Mouse (Mus musculus) T-helper 1 cell (primary cell): Measurements from ENCODE around the gene Ifnar2.

Experiments used
- in situ Hi-C: fragments of 300-600 bp; cut with MboI, MseI; formaldehyde crosslinking; loops from one replicate; pipeline ENCODE4 v1.15.1; 2025; ENCODE audit warnings: high pct_unique_total_duplicates

Ifnar2 gene

DNA sequence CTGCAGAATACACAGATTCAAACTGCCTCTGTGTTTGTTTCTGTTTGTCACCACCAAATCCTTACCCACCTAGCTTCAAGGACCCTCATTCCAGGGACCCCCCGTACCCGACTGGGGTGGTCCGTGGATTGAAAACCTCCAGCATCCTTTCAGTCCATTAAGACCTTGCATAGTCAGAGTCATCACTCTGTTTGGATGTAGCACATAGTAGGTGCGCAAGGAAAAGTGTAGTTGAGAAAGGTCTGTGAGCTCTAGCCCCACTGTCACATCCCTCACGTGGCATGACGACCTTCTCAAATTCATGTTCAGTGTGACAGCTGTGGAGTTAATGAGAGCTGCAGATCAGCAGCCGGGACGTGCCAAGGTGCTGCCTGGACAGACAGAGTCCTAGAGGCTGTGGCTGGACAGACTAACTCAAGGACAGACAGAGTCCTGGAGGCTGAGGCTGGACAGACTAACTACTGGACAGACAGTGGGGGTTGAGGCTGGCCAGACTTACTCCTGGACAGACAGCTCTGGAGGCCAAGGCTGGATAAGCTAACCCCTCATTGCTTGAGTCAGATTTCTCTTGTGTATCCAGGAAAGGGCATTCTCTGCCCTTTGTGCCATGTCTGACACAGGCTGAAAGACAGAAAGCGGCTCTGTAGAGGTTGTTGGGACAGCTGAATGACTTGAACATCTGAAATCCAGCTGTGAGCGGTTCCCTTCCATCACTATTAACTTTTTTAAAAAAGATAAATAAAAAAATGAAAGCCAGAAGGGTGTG is 15.6 kb upstream of the Ifnar2 start:
- in situ Hi-C loops = loop anchor here (5.0 to 25.0 kb wide), 2 partner anchors 40 to 130 kb away; partner anchors contain the start of gene Ifnar1

GRCm38 (mm10) chr16:91357526-91357900 is 15.1 kb upstream of the Ifnar2 start:
- in situ Hi-C loops = loop anchor here (5.0 to 25.0 kb wide), 2 partner anchors 40 to 130 kb away; partner anchors contain the start of gene Ifnar1

GRCm38 (mm10) chr16:91358555-91358954 is 14.0 kb upstream of the Ifnar2 start:
- in situ Hi-C loops = loop anchor here (5.0 to 25.0 kb wide), 2 partner anchors 39 to 129 kb away; partner anchors contain the start of gene Ifnar1

GRCm38 (mm10) chr16:91359531-91359930 is 13.1 kb upstream of the Ifnar2 start:
- in situ Hi-C loops = loop anchor here (5.0 to 25.0 kb wide), 2 partner anchors 38 to 128 kb away; partner anchors contain the start of gene Ifnar1

DNA sequence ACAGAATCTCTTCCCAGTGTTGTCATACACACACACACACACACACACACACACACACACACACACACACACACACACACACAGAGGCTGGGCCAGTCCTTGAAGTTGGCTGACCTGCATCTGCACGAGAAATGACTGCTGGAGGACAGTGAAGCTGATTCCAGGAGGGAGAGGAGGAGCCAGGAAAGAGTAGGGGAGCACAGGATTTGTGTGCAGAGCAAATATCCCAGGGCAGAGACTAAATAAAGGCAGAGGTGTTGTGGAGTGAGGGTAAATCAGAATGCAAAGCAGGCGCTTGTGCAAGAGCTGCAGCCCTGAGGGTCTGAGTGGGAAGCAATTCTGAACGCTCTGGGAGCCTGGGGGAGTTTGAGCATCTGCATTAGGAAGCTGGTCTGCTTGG is 12.4 kb upstream of the Ifnar2 start:
- in situ Hi-C loops = loop anchor here (10.0 to 25.0 kb wide), 2 partner anchors 127 to 1405 kb away; partner anchors contain the start of gene Ifnar1

- in situ Hi-C loops = loop anchor here (10.0 to 25.0 kb wide), 2 partner anchors 125 to 1403 kb away; partner anchors contain the start of gene Ifnar1
Measured at GRCm38 (mm10) chr16:91362006-91362405, 10.6 kb upstream of the Ifnar2 start.

DNA sequence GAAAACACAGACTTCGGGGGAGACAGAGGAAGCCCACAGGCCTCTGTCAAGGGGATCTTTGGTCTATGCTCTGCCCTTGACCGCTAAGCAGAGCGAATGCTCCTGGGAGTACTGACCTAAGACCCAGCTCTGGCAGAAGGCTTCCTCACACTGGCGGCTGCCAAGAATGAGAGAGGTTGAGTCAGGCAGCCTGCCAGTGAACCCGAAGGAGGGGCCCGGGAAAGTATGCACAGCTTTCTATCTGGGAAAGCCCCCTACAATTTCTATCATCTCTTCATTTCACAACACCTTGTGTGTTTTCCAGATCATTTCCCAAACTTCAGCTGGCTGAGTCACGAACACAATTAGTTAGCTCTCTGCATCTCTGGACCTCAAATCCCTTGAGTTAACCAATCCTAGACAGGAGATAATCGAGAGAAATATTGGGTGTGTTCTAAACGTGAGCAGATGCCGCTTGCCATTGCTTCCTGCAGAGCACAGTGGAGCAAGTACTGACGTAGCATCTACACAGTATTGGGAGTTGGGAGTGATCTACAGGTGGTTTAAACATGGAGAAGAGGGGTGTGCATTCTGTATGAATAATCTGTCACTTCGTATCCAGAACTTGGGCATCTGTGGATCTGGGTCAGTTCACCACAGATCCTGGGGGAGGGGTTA is 9.8 kb upstream of the Ifnar2 start:
- in situ Hi-C loops = loop anchor here (10.0 to 25.0 kb wide), 2 partner anchors 125 to 1402 kb away; partner anchors contain the start of gene Ifnar1

GRCm38 (mm10) chr16:91363483-91363882 is 9.1 kb upstream of the Ifnar2 start:
- in situ Hi-C loops = loop anchor here (10.0 to 25.0 kb wide), 2 partner anchors 124 to 1401 kb away; partner anchors contain the start of gene Ifnar1

DNA sequence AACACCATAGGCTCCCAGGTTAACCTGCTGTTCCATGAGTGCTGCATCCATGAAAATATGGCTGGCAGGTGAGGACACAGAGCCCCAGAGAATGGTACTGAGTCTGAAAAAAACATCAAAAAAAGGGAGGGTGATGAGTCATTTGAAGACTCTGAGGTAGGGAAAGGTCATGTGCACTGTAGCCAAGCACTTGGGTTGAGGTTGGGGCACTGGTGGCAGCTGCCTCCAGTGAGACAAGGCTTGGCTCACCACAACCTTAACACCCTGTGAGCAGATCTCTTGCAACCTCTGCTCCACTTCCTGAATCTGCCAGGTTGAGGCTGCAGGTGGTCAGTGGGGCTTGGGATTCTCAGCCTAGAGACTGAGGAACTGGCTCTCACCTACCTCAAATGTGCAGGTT is 6.0 kb upstream of the Ifnar2 start:
- in situ Hi-C loops = loop anchor here (5.0 to 25.0 kb wide), 3 partner anchors 121 to 1398 kb away; partner anchors contain the start of gene Ifnar1

- in situ Hi-C loops = loop anchor here (5.0 to 25.0 kb wide), 3 partner anchors 120 to 1398 kb away; partner anchors contain the start of gene Ifnar1
Measured at GRCm38 (mm10) chr16:91367066-91367465, 5.5 kb upstream of the Ifnar2 start.

- in situ Hi-C loops = loop anchor here (25.0 kb wide), 1 partner anchor 114 kb away; the partner anchor contains the start of gene Ifnar1
Measured at GRCm38 (mm10) chr16:91373473-91374252, 1.1 kb downstream of the Ifnar2 start.

DNA sequence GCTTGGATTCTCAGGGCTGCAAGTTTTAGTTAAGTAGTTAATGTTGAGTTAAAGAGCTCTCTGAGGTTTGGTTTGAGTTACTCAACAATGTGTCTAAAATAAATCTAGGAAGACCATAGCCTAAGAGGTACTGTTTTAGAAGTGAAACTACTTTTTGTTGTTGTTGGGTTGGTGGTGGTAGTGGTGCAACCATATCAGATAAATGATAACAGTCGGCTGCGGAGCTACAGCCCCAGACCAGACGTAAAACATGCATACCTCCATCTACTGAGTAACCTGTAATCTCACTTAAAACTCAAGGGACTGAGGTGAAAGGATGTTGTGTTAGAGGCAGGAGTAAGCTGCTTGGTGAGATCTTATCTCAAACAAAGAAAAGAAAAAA is 1.7 kb downstream of the Ifnar2 start:
- in situ Hi-C loops = loop anchor here (25.0 kb wide), 1 partner anchor 113 kb away; the partner anchor contains the start of gene Ifnar1

DNA sequence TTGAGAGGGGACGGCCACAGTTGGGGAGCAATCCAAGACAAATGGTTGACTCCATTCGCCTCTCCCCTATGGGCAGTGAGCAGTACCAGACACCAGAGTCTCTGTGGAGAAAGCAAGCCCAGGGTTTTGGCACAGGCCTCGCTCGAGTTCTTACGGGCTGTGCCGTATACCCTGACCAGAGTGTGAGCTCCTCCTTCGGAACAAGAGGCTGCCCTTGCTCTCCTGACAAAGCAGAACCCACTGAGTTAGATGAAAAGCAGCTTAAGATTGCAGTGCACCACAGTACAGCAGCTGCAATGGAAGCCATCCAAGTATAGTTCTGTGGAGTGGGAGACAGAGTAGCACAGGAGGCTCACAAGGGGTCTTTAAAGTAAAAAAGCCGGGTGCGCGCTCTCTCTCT is 4.1 kb downstream of the Ifnar2 start:
- in situ Hi-C loops = no loop called here

GRCm38 (mm10) chr16:91378431-91378986 is 5.9 kb downstream of the Ifnar2 start:
- in situ Hi-C loops = no loop called here

DNA sequence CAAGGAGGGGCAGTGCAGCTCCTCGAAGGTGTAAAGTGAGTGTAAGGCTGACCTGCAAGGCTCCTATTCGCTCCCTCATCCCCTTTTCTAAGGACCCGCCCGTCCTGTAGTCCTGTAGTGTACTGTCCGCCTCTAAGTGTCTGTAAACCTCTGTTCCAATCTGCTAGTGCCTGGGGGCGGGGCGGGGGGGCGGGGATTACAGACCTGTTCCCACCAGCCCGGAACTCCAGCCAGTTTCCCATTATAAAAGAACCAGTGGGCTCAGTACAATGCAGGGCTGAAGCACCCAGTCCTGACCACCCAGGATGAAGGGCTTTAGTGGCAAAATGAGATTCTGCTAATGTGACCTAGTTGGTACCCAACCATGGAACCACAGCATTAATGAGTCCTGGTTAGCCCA is 6.4 kb downstream of the Ifnar2 start:
- in situ Hi-C loops = no loop called here

- in situ Hi-C loops = no loop called here
Measured at GRCm38 (mm10) chr16:91379412-91379811, 6.8 kb downstream of the Ifnar2 start.

- in situ Hi-C loops = no loop called here
Measured at GRCm38 (mm10) chr16:91380151-91380550, 7.6 kb downstream of the Ifnar2 start.

DNA sequence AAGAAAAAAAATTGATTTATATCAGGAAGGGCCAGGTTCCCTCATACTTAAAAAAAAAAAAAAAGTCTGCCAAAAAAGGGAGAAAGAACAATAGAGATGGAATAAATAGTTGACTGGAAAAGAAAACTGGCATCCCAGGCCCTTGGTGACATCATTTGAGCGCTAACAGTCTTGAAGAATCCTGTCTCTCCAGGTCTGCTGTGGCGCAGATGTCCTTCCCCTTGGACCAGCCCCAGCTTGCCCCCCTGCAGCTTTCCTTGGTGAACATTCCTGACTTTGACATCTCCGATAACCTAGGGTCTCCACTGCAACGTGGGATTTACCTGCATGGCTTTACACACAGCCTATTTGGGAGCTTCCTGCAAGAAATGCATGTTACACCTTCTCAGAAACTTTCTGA is 9.0 kb downstream of the Ifnar2 start:
- in situ Hi-C loops = no loop called here

DNA sequence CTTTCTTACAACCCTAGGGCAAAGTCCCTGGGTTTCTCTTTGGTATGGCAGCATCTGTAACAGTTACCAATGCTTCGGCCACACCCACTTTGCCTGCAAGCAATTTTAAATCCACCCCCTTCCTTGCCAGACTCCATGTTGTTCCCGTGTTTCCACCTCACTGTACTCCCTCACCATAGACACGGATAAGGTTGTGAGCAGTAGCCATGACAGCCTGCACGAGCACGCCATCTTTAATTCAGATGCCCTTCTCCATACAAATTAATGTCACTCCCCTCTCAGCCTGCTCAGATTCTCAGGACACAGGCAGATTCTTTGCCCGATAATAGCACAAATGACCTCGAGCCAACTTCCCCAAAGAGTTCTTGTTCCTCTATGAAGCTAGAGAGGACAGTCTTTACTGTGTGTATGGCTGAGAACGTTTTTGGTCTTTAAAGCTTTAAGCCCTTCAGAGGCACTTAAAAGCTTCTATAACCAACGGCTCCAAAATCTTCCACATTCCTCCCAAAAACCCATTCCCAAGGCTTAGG is 9.7 kb downstream of the Ifnar2 start:
- in situ Hi-C loops = no loop called here

DNA sequence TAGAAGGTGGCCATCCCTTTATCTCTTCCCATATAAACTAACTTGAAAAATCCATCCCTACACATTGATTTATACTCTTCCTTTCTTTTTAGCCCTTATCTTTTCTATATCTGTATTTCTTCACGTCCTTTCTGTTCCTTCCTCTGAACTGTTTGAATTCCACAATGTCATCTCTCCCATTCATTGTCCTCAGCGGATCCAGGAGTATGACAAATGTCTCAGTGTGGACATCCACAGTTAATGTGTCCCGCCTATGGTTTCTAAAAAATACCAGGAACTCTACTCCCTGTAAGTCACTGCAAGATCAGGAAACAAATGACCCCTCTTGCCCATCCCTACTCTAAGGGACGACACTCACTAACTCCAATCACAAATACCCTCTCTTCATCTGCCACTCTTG is 11.6 kb downstream of the Ifnar2 start:
- in situ Hi-C loops = no loop called here

- in situ Hi-C loops = no loop called here
Measured at GRCm38 (mm10) chr16:91385621-91386020, 13.0 kb downstream of the Ifnar2 start.
